Mouse (Mus musculus) brain, adult 10 weeks (tissue): ENCODE results near the gene Utp11. TPM values are rescaled to one million over a fixed set of nuclear protein-coding genes. Genes with fewer than 3 reads are reported as not detected.

Experiments
- polyA plus RNA-seq: library from polyadenylated mRNA; stranded (reverse); fragments of 350-450 nt; fragmentation: Illumina TruSeq; extraction: RNeasy Lipid Tissue Mini Kit (QIAGEN cat#74804); gene quantifications from one replicate; pipeline ENCODE4 v1.2.3, GENCODE M21; 2015; ENCODE audit warnings: low read depth, low replicate concordance

The Utp11 gene
- 26.1 TPM for polyA plus RNA-seq

DNA sequence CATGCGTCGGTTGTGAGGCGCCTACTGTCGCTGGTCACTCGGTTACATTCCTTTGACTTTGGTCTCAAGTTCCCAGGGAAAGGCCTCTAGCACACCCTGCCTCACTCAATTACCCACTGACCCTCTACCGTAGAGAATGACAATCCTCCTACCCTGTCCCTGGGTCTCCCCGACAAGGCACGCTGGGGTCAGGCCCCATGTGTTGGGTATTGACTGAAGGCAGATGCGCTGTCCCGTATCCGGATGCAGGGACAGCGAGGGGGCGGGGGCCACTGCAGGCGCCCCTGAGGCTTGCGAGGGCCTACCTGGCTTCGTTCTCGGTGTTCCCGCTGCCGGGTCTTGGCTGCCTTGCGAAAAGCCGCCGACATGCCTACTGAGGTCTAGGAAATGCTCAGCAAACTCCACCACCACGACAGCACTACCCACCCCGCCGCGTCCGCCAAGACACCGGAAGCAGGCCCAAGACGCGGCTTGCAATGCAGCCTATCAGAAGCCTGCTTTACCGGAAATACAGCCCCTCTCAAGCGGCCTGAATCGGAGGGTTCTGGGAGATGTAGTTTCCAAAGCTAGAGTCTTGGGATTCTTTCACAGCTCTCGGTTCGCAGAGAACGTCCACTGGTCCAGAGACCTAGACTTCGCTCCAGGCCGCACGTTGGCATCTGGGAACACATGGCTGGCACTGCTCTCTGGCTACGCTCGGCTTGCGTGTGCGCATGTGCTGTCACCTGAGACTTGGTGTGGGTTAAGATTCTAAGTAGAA is at the start of gene Utp11:
TSS of gene Utp11 (minus strand) at position 466 of the 760 bp plus-strand sequence.

DNA sequence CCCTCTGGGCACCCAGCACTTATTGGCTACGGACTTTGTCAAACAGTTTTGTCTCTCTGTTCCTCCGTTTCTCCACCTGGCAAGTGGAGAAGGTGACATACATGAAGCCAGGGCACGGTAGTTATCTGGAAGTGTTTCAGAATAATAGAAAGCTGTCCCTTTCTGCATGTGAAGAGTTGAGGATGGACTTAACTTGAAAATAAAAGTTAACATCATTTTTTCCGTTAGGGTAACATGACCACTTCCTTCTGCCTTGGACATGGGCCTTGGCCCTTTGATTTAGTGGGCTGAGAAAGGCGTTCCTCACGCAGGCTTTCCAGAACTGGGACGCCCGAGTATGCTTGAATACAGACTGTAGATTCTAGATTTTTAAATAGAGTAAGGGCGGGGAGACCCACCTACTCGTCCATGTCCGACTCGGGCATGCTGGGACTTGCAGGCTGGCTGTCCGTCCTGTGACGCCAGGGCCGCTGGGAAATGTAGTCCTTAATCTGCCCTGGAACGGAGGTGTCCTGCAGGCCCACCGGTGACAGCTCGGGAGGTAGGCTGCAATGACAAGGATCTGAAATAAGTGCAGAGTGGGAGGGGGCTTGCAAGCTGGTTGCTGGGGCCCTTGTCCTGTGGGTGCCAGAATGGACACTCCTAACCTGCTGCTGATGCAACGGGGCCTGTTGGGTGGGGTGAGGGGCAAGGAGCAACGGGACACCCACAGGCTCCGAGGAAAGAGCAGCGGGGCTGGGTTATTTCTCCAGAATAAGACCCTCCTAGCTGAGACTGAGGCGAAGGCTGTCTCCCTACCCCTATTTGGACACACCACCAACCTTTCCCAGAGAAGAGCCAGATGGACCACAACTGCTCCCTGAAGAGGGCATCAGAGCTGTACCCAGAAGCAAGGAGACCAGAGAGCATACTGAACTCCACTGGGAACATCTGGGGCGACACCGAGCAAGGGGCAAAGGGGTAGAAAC is 48.3 kb upstream of the Utp11 start, which contains the start of gene Inpp5b:
TSS of gene Inpp5b (plus strand) at position 475 of the 968 bp plus-strand sequence.

DNA sequence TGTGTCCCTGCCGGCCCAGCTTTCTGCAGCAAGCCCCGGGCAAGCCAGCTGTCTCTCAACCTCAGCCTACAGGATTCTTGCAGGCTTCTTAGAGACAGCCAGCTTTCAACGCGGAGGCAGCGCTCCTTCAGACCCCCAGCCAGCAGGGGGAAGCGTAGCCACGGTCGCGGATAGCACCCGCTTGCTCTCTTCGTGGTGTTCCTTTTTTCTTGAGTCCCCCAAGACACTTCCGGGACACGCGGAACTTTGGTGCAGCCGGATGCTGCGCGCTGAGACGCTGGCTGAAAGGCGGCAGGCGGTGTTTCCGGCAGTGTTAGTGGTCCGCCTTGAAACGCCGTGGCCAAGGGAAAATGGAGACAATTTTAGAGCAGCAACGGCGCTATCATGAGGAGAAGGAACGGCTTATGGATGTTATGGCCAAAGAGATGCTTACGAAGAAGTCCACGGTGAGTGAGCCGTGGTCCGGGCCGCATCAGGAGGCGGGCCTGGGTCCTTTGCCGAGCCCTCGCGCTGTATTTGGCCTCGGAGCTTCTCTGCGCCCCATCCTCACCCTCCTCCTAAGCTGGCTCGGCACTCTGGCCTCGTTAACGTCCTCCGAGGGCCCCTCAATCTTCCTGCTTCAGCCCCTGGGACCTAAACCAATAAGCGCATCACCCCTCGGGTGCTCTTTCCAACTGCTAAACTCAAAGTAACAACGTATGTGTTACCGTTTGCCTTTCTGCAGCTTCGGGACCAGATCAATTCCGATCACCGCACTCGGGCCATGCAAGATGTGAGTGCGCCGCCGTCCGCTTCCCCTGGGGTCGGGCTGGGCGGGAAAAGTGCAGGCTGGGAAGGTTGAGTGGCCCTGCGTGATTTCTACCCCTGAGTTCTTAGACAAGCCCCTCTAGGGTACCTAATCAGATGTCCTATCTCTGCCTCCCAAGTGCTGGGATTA is 21.4 kb upstream of the Utp11 start, which contains the start of gene Sf3a3:
TSS of gene Sf3a3 (plus strand) at position 232 of the 937 bp plus-strand sequence.

DNA sequence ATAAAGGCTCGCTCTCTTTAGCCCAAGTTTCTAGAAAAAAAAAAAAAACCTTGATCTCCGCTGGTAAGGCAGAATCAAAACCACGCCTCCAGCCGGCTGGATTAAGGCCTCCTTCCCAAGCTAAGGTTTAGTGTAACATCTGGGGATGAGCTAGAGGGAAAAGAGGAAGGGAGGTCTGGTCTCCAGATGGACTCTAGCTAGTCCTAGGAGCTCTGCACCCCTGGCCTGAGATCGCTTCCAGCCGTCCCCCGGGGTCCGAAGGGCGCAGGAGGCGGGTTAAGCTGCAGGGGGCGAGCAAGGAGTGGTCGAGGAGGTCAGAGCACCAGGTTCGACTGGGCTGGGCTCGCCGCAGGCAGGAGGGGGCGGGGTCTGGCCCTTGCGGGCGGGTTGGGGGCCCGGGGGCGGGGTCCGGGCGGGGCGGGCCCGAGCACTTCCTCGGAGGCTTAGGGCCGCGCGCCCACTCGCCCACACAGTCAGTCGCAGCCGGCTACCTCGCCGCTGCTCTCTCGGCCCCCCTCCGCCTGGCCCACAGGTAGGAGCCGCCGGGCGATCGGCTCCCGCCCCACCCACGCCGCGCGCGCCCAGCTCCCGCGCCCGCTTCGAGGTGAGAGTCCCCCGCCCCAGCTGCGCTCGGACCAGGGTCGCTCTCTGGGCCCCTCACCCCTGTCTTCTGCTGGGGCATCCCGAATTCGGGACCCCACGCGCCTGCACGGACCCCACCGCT is 7.0 kb upstream of the Utp11 start, which contains the start of gene Fhl3:
TSS of gene Fhl3 (plus strand) at position 454 of the 724 bp plus-strand sequence.

DNA sequence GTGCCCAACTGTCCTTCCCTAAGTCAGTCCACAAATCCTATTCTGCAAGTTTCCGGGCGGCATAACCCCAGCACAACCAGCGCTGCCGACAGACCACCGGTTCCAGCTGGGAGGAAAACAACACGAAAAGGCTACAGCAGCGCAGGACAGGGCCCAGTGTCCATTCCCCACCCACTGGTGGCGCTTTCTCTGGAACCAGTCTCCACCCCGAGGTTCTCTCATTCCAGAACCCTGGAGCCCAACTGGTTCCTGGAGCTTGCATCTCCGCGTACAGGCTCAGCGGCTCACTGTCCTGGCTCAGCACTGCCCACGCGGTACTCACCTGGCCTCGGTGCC is 36.9 kb downstream of the Utp11 start, which contains the start of gene Pou3f1:
TSS of gene Pou3f1 (plus strand) at position 290 of the 336 bp plus-strand sequence.

Other genes with a start within 250 kb of the Utp11 start
- gene 3100002H09Rik, start 82.8 kb downstream of the Utp11 start, polyA plus RNA-seq, result not detected
- 11.6 TPM for gene Pou3f1, start 36.8 kb downstream of the Utp11 start, polyA plus RNA-seq
- gene Fhl3, start 7.1 kb upstream of the Utp11 start, polyA plus RNA-seq, result 0.82 TPM
- 42.1 TPM for gene Sf3a3, start 21.2 kb upstream of the Utp11 start, polyA plus RNA-seq
- gene Inpp5b, start 48.2 kb upstream of the Utp11 start, polyA plus RNA-seq, result 43.6 TPM
- 18.5 TPM for gene Mtf1, start 108.5 kb upstream of the Utp11 start, polyA plus RNA-seq
- 49.4 TPM for gene Yrdc, start 157.1 kb upstream of the Utp11 start, polyA plus RNA-seq
- gene 1110065P20Rik, start 157.6 kb upstream of the Utp11 start, polyA plus RNA-seq, result 95.2 TPM
- gene Maneal, start 168.6 kb upstream of the Utp11 start, polyA plus RNA-seq, result 45.2 TPM
- 28.4 TPM for gene Epha10, start 187.3 kb upstream of the Utp11 start, polyA plus RNA-seq
- 15.7 TPM for gene 9930104L06Rik, start 243.4 kb upstream of the Utp11 start, polyA plus RNA-seq
- 2.3 TPM for gene Cdca8, start 245.7 kb upstream of the Utp11 start, polyA plus RNA-seq